Mouse (Mus musculus): ENCODE measurements around the gene Strap. TPM values are rescaled to one million over a fixed set of nuclear protein-coding genes. Genes with fewer than 3 reads are reported as not detected.

Gene Strap
- total and polyA plus RNA-seq, 2 experiments from 2014 or later: 60.1 to 96.5 TPM

DNA sequence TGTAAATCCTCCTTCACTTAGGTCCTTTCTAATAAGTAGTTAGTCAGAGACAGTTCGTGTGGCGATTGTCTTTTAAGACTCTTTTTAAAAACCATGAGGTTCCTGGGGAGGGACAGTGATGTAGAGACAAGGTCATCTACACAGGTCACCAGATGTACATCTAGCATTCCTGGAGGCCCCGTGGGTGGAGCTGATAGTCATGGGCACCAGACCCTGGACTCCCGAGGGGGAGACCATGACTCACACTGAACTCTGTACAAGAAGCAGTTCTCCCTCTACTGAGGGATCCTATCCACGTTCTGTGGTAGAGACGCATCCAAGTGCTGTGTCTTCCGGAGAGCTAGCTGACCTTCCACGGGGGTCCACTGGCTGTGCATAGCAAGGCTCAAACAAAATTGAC is 42.1 kb downstream of the Strap start:
- Histone ChIP-seq H3K4me1 (ENCODE audit: control insufficient read depth, insufficient read depth) (no peaks in the 10 kb centered on the region), H3K9ac (replicated peaks; ENCODE audit: low read depth, low read length) (no peak overlapping the region), H3K27ac (ENCODE audit: low read depth) (no peak overlapping the region), H3K27me3 (ENCODE audit: control insufficient read depth, insufficient read depth, low read length) (no peaks in the 10 kb centered on the region), H3K4me2 (ENCODE audit: low read depth, low read length) (no peak overlapping the region), H3K4me3 (ENCODE audit: low read depth, low read length) (no peak overlapping the region), H3K36me3 (replicated peaks; ENCODE audit: control insufficient read depth, insufficient read depth, low read length) (0 out of 2 replicates have a peak, but pooled peaks cover 5% of the 10 kb centered on the region), H3K9me3 (replicated peaks; ENCODE audit: control insufficient read depth, low read length) (no peaks in the 10 kb centered on the region)
- ATAC-seq (ENCODE audit: insufficient read depth, low read depth): no peak
- 62% methylated on average over 8 of the region's 8 CpGs for WGBS
- TF ChIP-seq EP300 (IDR thresholded peaks at IDR 0.05; ENCODE audit: low read depth) (no peak), CTCF (IDR thresholded peaks at IDR 0.05; ENCODE audit: low read depth) (no peak)
- DNase-seq (ENCODE audit: low spot score): no peak

DNA sequence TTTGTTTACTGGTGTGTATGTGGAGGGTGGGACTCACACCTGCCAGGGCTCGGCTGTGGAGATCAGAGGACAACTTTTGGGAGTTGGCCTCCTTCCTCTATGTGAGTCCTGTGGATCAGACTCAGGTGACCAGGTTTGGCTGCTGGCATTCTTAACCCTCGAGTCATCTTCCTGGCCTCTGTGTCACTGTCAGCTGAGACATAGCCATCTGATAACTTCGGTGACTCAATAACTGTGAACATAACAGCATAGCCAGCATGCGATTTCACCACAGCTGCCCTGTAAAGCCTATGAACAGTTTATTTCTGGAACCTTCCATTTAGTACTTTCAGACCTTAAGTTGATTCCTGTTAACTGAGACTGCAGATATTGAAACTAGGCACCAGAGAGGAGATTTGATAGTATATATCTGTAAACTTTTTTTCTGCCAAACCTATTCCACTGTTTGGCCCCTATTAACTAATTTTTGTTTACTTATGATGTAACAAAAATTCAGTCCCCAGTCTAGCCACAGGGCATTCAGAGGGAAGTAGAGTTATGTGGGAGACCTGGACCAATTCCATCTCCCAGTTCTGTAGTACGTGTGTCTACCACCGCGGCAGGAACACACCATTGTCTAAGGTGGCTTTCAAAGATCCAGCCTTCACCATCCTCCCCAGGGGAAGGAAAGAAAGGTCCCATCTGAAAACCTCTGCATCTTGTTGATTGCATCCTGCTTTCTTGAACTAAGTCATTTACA is 49.2 kb downstream of the Strap start:
- 64% methylated on average over 7 of the region's 7 CpGs for WGBS
- no peaks in the 10 kb centered on the region for H3K27me3 ChIP-seq (ENCODE audit: control insufficient read depth, insufficient read depth, low read length)
- TF ChIP-seq EP300 (IDR thresholded peaks at IDR 0.05; ENCODE audit: low read depth) (no peak), CTCF (IDR thresholded peaks at IDR 0.05; ENCODE audit: low read depth) (no peak)
- no peaks in the 10 kb centered on the region for H3K9me3 ChIP-seq (replicated peaks; ENCODE audit: control insufficient read depth, low read length)
- no peak overlapping the region for H3K9ac ChIP-seq (replicated peaks; ENCODE audit: low read depth, low read length)
- 0 out of 2 replicates have a peak, but pooled peaks cover 11% of the 10 kb centered on the region for H3K36me3 ChIP-seq (replicated peaks; ENCODE audit: control insufficient read depth, insufficient read depth, low read length)
- ATAC-seq (ENCODE audit: insufficient read depth, low read depth) (no peak), DNase-seq (ENCODE audit: low spot score) (no peak)
- no peak overlapping the region for H3K4me2 ChIP-seq (ENCODE audit: low read depth, low read length)
- H3K4me1 ChIP-seq (ENCODE audit: control insufficient read depth, insufficient read depth): no peaks in the 10 kb centered on the region
- no peak overlapping the region for H3K4me3 ChIP-seq (ENCODE audit: low read depth, low read length)
- no peak overlapping the region for H3K27ac ChIP-seq (ENCODE audit: low read depth)

DNA sequence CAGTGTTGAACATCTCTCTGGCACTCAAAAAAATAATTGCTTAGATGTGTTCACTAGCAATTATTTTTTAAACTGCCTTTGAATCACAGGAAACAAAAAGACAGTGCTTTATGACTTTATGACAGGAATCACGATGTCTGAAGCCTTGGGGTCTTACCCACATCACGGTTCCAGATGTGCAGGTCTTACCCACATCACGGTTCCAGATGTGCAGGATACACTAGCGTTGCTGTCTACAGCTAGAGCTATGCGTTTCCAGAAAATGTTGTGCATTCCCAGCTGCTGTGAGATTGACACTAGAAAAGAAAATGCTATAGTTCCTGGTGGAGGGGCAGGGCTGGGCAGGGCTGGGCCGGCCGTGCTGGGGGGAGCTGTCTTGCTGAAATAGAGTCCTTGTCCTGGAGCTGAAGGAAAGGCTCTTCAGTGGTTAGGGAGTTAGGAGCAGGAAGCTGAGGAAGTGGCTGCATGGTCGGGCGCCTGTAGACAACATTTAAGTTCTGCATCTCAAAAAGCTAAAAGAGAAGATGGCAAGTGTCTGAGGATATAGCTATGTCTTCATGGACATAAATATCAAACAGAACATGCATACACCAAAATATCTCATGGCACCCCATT is 54.2 kb downstream of the Strap start:
- no peaks in the 10 kb centered on the region for H3K9me3 ChIP-seq (replicated peaks; ENCODE audit: control insufficient read depth, low read length)
- DNase-seq (ENCODE audit: low spot score): no peak
- H3K9ac ChIP-seq (replicated peaks; ENCODE audit: low read depth, low read length): no peak overlapping the region
- ATAC-seq (ENCODE audit: insufficient read depth, low read depth): no peak
- no peaks in the 10 kb centered on the region for H3K4me1 ChIP-seq (ENCODE audit: control insufficient read depth, insufficient read depth)
- 72% methylated on average over 9 of the region's 9 CpGs for WGBS
- no peak overlapping the region for H3K4me3 ChIP-seq (ENCODE audit: low read depth, low read length)
- TF ChIP-seq EP300 (IDR thresholded peaks at IDR 0.05; ENCODE audit: low read depth) (no peak), CTCF (IDR thresholded peaks at IDR 0.05; ENCODE audit: low read depth) (no peak)
- 0 out of 2 replicates have a peak, but pooled peaks cover 6% of the 10 kb centered on the region for H3K36me3 ChIP-seq (replicated peaks; ENCODE audit: control insufficient read depth, insufficient read depth, low read length)
- no peak overlapping the region for H3K4me2 ChIP-seq (ENCODE audit: low read depth, low read length)
- H3K27me3 ChIP-seq (ENCODE audit: control insufficient read depth, insufficient read depth, low read length): no peaks in the 10 kb centered on the region
- H3K27ac ChIP-seq (ENCODE audit: low read depth): no peak overlapping the region

DNA sequence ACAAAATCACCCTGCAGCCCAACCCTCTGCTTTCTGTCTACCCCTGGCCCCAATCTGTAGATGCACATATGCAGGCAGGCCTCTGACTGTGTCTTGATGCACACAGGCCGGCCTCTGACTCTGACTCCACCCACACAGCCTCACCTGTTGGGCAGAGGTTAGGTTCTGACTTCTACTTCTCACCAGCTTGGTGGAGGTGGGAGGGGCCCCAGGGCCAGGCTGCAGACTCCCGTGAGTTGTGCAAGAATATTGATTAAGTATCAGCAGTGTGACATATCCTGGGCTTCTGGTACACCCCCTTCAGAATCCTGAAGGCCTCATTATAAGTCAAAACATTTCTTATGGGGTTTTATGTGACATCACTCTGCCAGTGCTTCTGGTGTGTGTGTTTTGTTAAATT is 54.8 kb downstream of the Strap start:
- Histone ChIP-seq H3K36me3 (replicated peaks; ENCODE audit: control insufficient read depth, insufficient read depth, low read length) (0 out of 2 replicates have a peak, but pooled peaks cover 6% of the 10 kb centered on the region), H3K27ac (ENCODE audit: low read depth) (no peak overlapping the region), H3K4me1 (ENCODE audit: control insufficient read depth, insufficient read depth) (no peaks in the 10 kb centered on the region), H3K4me3 (ENCODE audit: low read depth, low read length) (no peak overlapping the region), H3K4me2 (ENCODE audit: low read depth, low read length) (no peak overlapping the region), H3K9me3 (replicated peaks; ENCODE audit: control insufficient read depth, low read length) (no peaks in the 10 kb centered on the region), H3K27me3 (ENCODE audit: control insufficient read depth, insufficient read depth, low read length) (no peaks in the 10 kb centered on the region), H3K9ac (replicated peaks; ENCODE audit: low read depth, low read length) (no peak overlapping the region)
- DNase-seq (ENCODE audit: low spot score): no peak
- ATAC-seq (ENCODE audit: insufficient read depth, low read depth): no peak
- 67% methylated on average over 2 of the region's 2 CpGs for WGBS
- TF ChIP-seq EP300 (IDR thresholded peaks at IDR 0.05; ENCODE audit: low read depth): no peak
- TF ChIP-seq CTCF (IDR thresholded peaks at IDR 0.05; ENCODE audit: low read depth): no peak

DNA sequence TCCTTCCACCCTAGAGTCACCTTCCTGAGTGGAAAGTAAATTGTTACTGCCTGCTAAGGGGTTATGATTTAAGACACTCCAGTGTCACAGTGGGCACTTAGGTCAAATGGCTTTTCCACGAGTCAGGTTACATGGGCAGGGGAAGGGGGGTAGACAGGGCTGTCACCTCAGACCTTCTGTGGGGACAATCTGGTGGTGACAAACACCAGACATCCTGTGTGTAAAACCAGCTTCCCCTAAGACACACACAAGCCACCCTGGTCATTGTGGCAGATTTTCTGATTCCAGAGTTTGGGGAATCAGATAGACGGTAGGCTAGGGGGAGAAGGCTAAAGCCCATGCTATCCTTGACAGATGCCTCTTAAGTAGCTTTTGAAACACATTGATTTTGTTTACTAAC is 60.6 kb downstream of the Strap start:
- Histone ChIP-seq H3K4me3 (ENCODE audit: low read depth, low read length) (no peak overlapping the region), H3K4me2 (ENCODE audit: low read depth, low read length) (no peak overlapping the region), H3K9ac (replicated peaks; ENCODE audit: low read depth, low read length) (no peak overlapping the region), H3K9me3 (replicated peaks; ENCODE audit: control insufficient read depth, low read length) (peaks cover 9% of the 10 kb centered on the region), H3K36me3 (replicated peaks; ENCODE audit: control insufficient read depth, insufficient read depth, low read length) (peaks cover 13% of the 10 kb centered on the region; the same call in 1 of the 2 replicates), H3K4me1 (ENCODE audit: control insufficient read depth, insufficient read depth) (no peaks in the 10 kb centered on the region), H3K27me3 (ENCODE audit: control insufficient read depth, insufficient read depth, low read length) (no peaks in the 10 kb centered on the region), H3K27ac (ENCODE audit: low read depth) (no peak overlapping the region)
- 29% methylated on average over 2 of the region's 2 CpGs for whole genome bisulfite sequencing
- DNase-seq (ENCODE audit: low spot score) (no peak), ATAC-seq (ENCODE audit: insufficient read depth, low read depth) (no peak)
- TF ChIP-seq CTCF (IDR thresholded peaks at IDR 0.05; ENCODE audit: low read depth) (no peak), EP300 (IDR thresholded peaks at IDR 0.05; ENCODE audit: low read depth) (no peak)
